Mouse (Mus musculus) MEL (cell line): ENCODE results near the gene Fgfr2.

Experiments used
- CHD1 ChIP-seq: IDR thresholded peaks from 2 replicates; pipeline ENCODE4 v1.6.1; 2012; ENCODE audit warnings: low read depth, mild to moderate bottlenecking, inconsistent platforms, low read length, improper control_type of control experiment
- CTCF ChIP-seq, 3 experiments: IDR thresholded peaks in 2 of 3; conservative IDR thresholded peaks in 1 of 3; 2 replicates each; pipeline ENCODE4 v1.5.1; 2011 to 2012; ENCODE audit warnings: low read length in 3 of 3, low read depth in 2 of 3, mild to moderate bottlenecking in 2 of 3, improper control_type of control experiment in 1 of 3, inconsistent platforms in 1 of 3, mixed read lengths in 1 of 3, moderate library complexity in 1 of 3; ENCODE audit not compliant: control insufficient read depth in 1 of 3, insufficient read depth in 1 of 3, poor library complexity in 1 of 3, severe bottlenecking in 1 of 3
- E2F4 ChIP-seq: IDR thresholded peaks from 2 replicates; pipeline ENCODE4 v1.6.1; 2011; ENCODE audit warnings: low read depth, low read length, improper control_type of control experiment, borderline replicate concordance
- ELF1 ChIP-seq: IDR thresholded peaks from 2 replicates; pipeline ENCODE4 v1.6.1; 2014; ENCODE audit warnings: low read depth, mild to moderate bottlenecking, inconsistent platforms, low read length, improper control_type of control experiment, moderate library complexity
- ETS1 ChIP-seq: IDR thresholded peaks from 2 replicates; pipeline ENCODE4 v1.6.1; 2012; ENCODE audit warnings: low read depth, mild to moderate bottlenecking, inconsistent platforms, low read length, improper control_type of control experiment, moderate library complexity
- GATA1 ChIP-seq: IDR thresholded peaks from 2 replicates; pipeline ENCODE4 v1.6.1; 2011; ENCODE audit warnings: low read depth, low read length, improper control_type of control experiment
- KAT2A ChIP-seq: conservative IDR thresholded peaks from 2 replicates; pipeline ENCODE4 v1.6.1; 2012; ENCODE audit warnings: low read depth, low read length, improper control_type of control experiment, inconsistent platforms
- MYB ChIP-seq: IDR thresholded peaks from 2 replicates; pipeline ENCODE4 v1.6.1; 2011; ENCODE audit warnings: mild to moderate bottlenecking, low read depth, low read length, improper control_type of control experiment
- MYC ChIP-seq: IDR thresholded peaks from 2 replicates; pipeline ENCODE4 v1.6.1; 2011; ENCODE audit warnings: low read depth, mild to moderate bottlenecking, low read length, improper control_type of control experiment, moderate library complexity
- NELFE ChIP-seq: IDR thresholded peaks from 2 replicates; pipeline ENCODE4 v1.6.1; 2011; ENCODE audit warnings: low read depth, low read length, improper control_type of control experiment
- POLR2A ChIP-seq, 2 experiments: IDR thresholded peaks; 2 replicates each; pipeline ENCODE4 v1.6.1; 2011 to 2012; ENCODE audit warnings: low read length in 2 of 2, mild to moderate bottlenecking in 2 of 2, control low read depth in 1 of 2, improper control_type of control experiment in 1 of 2, low read depth in 1 of 2, moderate library complexity in 1 of 2; ENCODE audit not compliant: control insufficient read depth in 1 of 2, insufficient read depth in 1 of 2, poor library complexity in 1 of 2
- SMC3 ChIP-seq: IDR thresholded peaks from 2 replicates; pipeline ENCODE4 v1.6.1; 2011; ENCODE audit warnings: low read depth, low read length, improper control_type of control experiment
- USF1 ChIP-seq: IDR thresholded peaks from 2 replicates; pipeline ENCODE4 v1.6.1; 2014; ENCODE audit warnings: low read depth, mild to moderate bottlenecking, inconsistent platforms, low read length, improper control_type of control experiment, moderate library complexity
- ZNF384 ChIP-seq: IDR thresholded peaks from 2 replicates; pipeline ENCODE4 v1.6.1; 2012; ENCODE audit warnings: low read depth, mild to moderate bottlenecking, inconsistent platforms, low read length, improper control_type of control experiment

DNA sequence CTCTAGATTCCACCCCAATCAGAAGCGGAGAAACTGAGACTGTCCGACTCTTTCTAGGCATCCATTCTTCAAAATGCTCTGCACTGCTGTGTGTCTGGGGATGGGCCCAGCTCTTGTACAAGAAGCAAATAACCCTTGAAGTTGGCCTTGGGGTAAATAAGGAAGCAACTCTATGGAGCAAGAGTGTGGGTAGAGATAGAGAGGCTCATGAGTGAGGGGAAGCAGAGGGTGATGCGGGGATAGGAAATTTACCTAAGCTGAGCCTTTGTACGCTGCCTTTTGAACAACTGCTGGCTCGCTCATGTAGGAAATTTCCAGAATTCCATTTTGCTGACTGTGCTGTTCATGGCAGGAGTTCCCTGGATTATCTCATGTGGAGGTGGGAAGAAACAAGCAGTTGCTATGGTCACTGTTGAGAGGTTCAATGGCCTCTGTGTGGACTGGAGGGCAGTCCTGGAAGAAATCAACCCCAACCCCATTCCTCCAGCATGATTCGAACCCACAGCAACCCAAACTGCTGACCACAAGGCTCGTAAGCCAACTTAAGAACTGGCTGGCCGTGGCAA lies 896.0 kb downstream of the Fgfr2 start:
- TF ChIP-seq USF1 (no peak), CTCF (IDR thresholded peaks at IDR 0.05 in 2 of 3, conservative IDR thresholded peaks at IDR 0.05 in 1 of 3; ENCODE audit: control insufficient read depth in 1 of 3, insufficient read depth in 1 of 3, low read depth in 2 of 3, low read length in 3 of 3, poor library complexity in 1 of 3, severe bottlenecking in 1 of 3) (no peak), MYB (no peak), ELF1 (no peak), SMC3 (0 out of 2 replicates have a peak, but pooled peaks have one; percentile 1), GATA1 (no peak), ETS1 (no peak), CHD1 (no peak), POLR2A (IDR thresholded peaks at IDR 0.05; ENCODE audit: control insufficient read depth in 1 of 2, insufficient read depth in 1 of 2, low read depth in 1 of 2, low read length in 2 of 2, poor library complexity in 1 of 2) (no peak), NELFE (no peak), KAT2A (no peak), E2F4 (no peak), MYC (no peak), ZNF384 (no peak)
